Mouse (Mus musculus): ENCODE measurements around the gene 2310002L09Rik. TPM values are rescaled to one million over a fixed set of nuclear protein-coding genes. Genes with fewer than 3 reads are reported as not detected.
"Not testable (repeated sequence)": the region's sequence is repeated elsewhere in the genome, so short reads cannot be mapped to it uniquely, and the experiment has no call there.

2310002L09Rik gene
- not detected in 2 replicates for polyA plus RNA-seq (2011; ENCODE audit: insufficient read length, low read depth, missing spikeins)

- no peak within 1 kb of the TSS for H3K27ac ChIP-seq (ENCODE audit: insufficient read depth, low read length)
- TF ChIP-seq POLR2A (IDR thresholded peaks at IDR 0.05; ENCODE audit: low read depth, low read length) (no peak), CTCF (IDR thresholded peaks at IDR 0.05; ENCODE audit: borderline replicate concordance, insufficient read depth, low read length) (no peak)
- no peaks in the 10 kb centered on the region for H3K4me1 ChIP-seq (ENCODE audit: control insufficient read depth, insufficient read depth, low read length)
- H3K4me3 ChIP-seq (ENCODE audit: insufficient read depth, low read length) = no peak within 1 kb of the TSS
Observed at GRCm38 (mm10) chr4:73950375-73950896, at the start of gene 2310002L09Rik. TSS of gene 2310002L09Rik (minus strand) at chr4:73950846.

GRCm38 (mm10) chr4:73980454-73980853 lies 29.8 kb upstream of the 2310002L09Rik start:
- no peak for TF ChIP-seq POLR2A (IDR thresholded peaks at IDR 0.05; ENCODE audit: low read depth, low read length)
- no peak for TF ChIP-seq CTCF (IDR thresholded peaks at IDR 0.05; ENCODE audit: borderline replicate concordance, insufficient read depth, low read length)
- H3K4me1 ChIP-seq (ENCODE audit: control insufficient read depth, insufficient read depth, low read length) = no peaks in the 10 kb centered on the region
- H3K4me3 ChIP-seq (ENCODE audit: insufficient read depth, low read length) = no peak overlapping the region
- H3K27ac ChIP-seq (ENCODE audit: insufficient read depth, low read length) = no peak overlapping the region

- H3K4me3 ChIP-seq (ENCODE audit: insufficient read depth, low read length) = not testable (repeated sequence)
Observed at GRCm38 (mm10) chr4:73920660-73921059, 30.0 kb downstream of the 2310002L09Rik start, which contains the start of gene Gm11756. TSS of gene Gm11756 (minus strand) at chr4:73920760.

GRCm38 (mm10) chr4:73905853-73906252 lies 44.8 kb downstream of the 2310002L09Rik start, which contains the start of gene Gm13871:
TSS of gene Gm13871 (minus strand) at chr4:73905953.
- not testable (repeated sequence) for H3K27ac ChIP-seq (ENCODE audit: insufficient read depth, low read length); H3K4me3 ChIP-seq (ENCODE audit: insufficient read depth, low read length); H3K4me1 ChIP-seq (ENCODE audit: control insufficient read depth, insufficient read depth, low read length)

More at GRCm38 (mm10) chr4:73920660-73921059, 30.0 kb downstream of the 2310002L09Rik start, which contains the start of gene Gm11756:
- not testable (repeated sequence) for H3K4me1 ChIP-seq (ENCODE audit: control insufficient read depth, insufficient read depth, low read length); H3K27ac ChIP-seq (ENCODE audit: insufficient read depth, low read length)

- not testable (repeated sequence) for H3K4me1 ChIP-seq (ENCODE audit: control insufficient read depth, insufficient read depth, low read length); H3K27ac ChIP-seq (ENCODE audit: insufficient read depth, low read length); H3K4me3 ChIP-seq (ENCODE audit: insufficient read depth, low read length)
Observed at GRCm38 (mm10) chr4:73891012-73891411, 59.6 kb downstream of the 2310002L09Rik start, which contains the start of gene Gm11757. TSS of gene Gm11757 (minus strand) at chr4:73891112.

Other genes starting within 250 kb of the 2310002L09Rik start
- 0.14 TPM in 1 of 2 replicates, not detected in the other for gene Rasef, start 159.9 kb downstream of the 2310002L09Rik start, polyA plus RNA-seq (2011; ENCODE audit: insufficient read length, low read depth, missing spikeins)
- gene Gm11758, start 74.6 kb downstream of the 2310002L09Rik start, polyA plus RNA-seq (2011; ENCODE audit: insufficient read length, low read depth, missing spikeins) = not detected in 2 replicates
- gene Gm11757, start 59.7 kb downstream of the 2310002L09Rik start, polyA plus RNA-seq (2011; ENCODE audit: insufficient read length, low read depth, missing spikeins) = not detected in 2 replicates
- not detected in 2 replicates for gene Gm13871, start 44.9 kb downstream of the 2310002L09Rik start, polyA plus RNA-seq (2011; ENCODE audit: insufficient read length, low read depth, missing spikeins)
- not detected in 2 replicates for gene Gm11756, start 30.1 kb downstream of the 2310002L09Rik start, polyA plus RNA-seq (2011; ENCODE audit: insufficient read length, low read depth, missing spikeins)
- 0.63 and 1.6 TPM in 2 replicates for gene Frmd3, start 62.6 kb upstream of the 2310002L09Rik start, polyA plus RNA-seq (2011; ENCODE audit: insufficient read length, low read depth, missing spikeins)